Mouse (Mus musculus): ENCODE measurements around the gene Lrmda. TPM values are rescaled to one million over a fixed set of nuclear protein-coding genes. Genes with fewer than 3 reads are reported as not detected.

Lrmda gene
- total RNA-seq, 1 experiment from 2014 or later: 23.9 TPM

DNA sequence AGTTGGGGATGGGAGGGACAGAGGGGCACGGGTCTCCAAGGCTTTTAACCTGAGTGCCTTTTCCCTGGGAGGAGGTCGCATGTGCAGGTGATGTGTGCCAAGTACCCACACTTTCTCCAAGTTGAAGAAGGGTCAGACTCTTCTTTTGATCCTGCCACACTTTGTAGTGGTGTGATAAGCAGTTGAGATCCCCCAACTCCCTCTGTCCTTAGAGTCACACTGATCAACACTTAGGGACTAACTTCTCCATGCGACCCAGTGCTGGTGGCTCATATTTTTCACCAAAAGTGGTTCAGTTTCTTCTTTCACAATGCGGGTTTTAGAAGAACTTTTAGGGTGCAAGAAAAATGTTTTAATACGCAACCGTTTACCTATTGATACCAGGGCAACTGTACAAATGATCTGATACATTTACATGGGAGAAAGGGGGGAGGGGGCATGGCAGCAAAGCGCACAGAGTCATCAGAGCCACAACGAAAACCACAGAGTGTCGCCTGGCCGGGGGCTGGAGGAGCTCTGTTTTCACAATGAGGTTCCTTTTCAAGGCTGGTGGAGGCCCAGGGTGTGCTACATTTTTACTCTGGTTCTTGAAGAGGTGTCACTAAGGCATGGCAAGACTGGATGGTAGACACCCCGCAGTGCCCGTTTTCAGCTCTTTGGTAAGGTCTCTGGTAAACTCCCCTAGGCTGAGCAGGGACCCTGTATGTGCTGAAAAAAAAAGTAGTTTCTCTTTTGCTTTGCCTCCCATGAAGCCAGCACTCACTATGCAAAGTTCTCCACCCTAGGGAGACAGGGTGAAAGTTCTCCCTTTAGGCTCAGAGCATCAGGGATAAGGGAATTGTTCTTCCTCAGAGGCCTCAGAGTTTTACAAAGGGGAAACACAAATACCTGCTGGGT lies 685 bp downstream of the Lrmda start:
- ATAC-seq (replicated peaks in 1 of 2; ENCODE audit: insufficient read depth in 1 of 2, low FRiP score in 2 of 2, low TSS enrichment in 1 of 2, low read depth in 1 of 2, poor library complexity in 2 of 2, severe bottlenecking in 2 of 2): peak; percentile 59 to 60

DNA sequence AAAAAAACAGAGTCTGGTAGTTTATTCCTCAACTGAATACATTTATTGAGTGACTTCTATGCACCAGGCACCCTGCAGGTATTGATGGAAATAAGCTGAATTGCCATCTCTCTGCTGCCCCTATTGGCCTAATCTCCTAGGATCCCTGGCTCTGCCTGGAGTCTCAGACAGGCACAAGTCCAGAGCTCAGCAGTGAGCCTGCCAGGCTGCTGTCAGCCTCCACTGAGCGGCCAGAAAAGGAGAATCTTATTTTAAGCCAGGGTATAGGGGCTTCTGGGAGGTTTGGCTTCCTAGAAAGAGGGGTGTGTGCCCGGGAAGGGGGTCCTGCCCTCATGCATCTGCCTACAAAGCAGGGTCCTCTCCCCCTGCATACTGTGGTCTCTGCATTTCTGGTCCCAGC lies 1.4 kb downstream of the Lrmda start:
- peak; percentile 22; a peak in 1 of 4 replicates for ATAC-seq (replicated peaks in 1 of 2; ENCODE audit: insufficient read depth in 1 of 2, low FRiP score in 2 of 2, low TSS enrichment in 1 of 2, low read depth in 1 of 2, poor library complexity in 2 of 2, severe bottlenecking in 2 of 2)

GRCm38 (mm10) chr14:22023533-22023932 lies 4.0 kb downstream of the Lrmda start:
- no peak for ATAC-seq (replicated peaks in 1 of 2; ENCODE audit: insufficient read depth in 1 of 2, low FRiP score in 2 of 2, low TSS enrichment in 1 of 2, low read depth in 1 of 2, poor library complexity in 2 of 2, severe bottlenecking in 2 of 2)

DNA sequence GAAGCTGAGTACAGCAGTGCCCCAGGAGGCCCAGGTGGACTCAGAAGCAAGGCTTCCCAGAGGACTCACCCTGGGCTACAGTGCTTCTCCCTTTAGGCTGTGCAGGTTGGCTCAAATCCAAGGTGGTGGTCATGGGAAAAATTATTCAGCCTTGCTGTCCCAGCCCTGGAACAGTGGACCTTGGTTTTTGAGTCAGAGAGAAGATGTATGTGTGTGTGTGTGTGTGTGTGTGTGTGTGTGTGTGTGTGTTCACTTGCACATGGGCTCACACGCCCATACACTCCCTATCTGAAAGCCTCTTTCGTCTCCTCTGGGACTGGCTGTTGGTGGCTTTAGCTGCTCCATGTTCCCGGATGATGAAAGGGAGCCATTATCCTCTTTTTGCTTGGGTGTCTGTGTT lies 16.4 kb downstream of the Lrmda start:
- no peak for ATAC-seq (replicated peaks in 1 of 2; ENCODE audit: insufficient read depth in 1 of 2, low FRiP score in 2 of 2, low TSS enrichment in 1 of 2, low read depth in 1 of 2, poor library complexity in 2 of 2, severe bottlenecking in 2 of 2)

DNA sequence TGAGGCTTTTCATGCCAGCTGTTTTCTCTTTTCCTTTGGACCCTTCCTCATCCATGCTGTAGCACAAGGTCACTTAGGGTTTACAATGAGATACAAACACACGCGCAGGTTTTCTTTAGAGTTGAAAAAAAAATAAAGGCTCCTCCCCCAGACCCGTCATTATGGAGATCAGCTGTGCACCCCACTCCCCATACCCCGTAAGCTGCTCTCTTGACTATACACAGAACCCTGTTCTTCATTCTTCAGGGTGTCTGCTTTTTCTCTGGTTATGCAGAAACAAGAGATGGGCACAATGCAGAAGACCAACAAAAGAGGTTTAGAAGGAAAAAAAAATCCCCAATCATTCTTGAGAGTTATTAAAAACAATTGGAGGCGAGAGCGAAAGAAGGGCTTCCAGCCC lies 16.8 kb downstream of the Lrmda start:
- no peak for ATAC-seq (replicated peaks in 1 of 2; ENCODE audit: insufficient read depth in 1 of 2, low FRiP score in 2 of 2, low TSS enrichment in 1 of 2, low read depth in 1 of 2, poor library complexity in 2 of 2, severe bottlenecking in 2 of 2)

DNA sequence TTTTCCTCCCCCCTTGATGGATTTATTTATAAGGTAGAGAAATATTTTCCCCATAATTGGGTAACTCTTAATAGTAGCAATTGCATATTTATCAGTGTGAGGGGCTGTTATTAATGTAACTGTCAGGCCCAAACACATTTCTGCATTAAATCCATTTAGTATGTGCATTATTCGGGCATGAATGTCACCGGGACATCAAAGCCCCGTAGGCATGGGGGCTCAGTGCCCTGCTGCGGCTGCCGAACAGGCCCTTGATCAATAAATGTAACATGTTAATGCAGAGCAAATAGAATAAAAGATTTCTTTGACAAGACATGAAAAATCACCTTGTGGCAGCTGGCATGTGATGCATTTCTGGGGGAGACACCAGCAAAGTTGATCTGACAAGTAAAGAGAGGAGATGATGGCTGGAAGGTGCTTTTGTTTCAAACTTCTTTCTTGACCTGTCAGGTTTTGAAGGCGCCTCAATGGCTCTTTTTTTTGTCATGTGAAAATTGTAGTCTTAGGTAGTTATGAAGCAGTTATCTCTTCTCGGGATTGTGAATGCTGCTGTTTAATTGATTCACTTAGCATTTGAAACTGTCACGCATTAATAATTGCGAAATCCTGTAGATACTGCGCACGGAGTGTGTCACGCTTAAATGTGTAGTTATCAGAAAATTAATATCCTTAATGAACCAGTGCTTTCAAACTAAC lies 17.4 kb downstream of the Lrmda start:
- no peak for ATAC-seq (replicated peaks in 1 of 2; ENCODE audit: insufficient read depth in 1 of 2, low FRiP score in 2 of 2, low TSS enrichment in 1 of 2, low read depth in 1 of 2, poor library complexity in 2 of 2, severe bottlenecking in 2 of 2)

DNA sequence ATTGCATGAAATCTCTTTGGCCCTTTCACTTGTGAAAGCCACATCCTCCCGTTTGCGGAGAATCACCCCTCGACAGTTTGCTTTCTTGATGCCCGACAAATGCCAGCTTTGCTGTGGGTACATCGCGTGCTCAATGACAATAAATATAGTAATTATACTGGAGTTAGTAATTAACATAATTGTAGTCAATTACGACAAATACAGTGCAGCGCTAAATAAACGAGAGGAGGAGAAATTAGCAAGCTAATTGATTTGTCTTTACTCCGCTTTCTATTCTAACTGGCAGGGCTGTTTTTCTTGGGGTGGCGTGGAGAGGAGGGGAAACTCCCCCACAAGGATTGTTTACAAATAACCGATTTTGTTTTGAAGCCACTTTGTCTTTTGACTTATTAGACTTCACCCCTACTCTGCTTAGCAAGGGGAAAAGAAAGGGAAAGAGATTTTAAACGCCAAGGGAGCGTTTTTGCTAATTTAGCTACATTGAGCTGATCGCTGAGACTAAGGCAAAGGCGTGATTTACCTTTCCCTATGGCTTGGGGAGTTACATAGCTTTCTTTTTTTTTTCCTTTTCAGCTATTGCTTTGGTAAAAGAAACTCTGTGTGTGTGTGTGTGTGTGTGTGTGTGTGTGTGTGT lies 18.1 kb downstream of the Lrmda start:
- ATAC-seq (replicated peaks in 1 of 2; ENCODE audit: insufficient read depth in 1 of 2, low FRiP score in 2 of 2, low TSS enrichment in 1 of 2, low read depth in 1 of 2, poor library complexity in 2 of 2, severe bottlenecking in 2 of 2): no peak

DNA sequence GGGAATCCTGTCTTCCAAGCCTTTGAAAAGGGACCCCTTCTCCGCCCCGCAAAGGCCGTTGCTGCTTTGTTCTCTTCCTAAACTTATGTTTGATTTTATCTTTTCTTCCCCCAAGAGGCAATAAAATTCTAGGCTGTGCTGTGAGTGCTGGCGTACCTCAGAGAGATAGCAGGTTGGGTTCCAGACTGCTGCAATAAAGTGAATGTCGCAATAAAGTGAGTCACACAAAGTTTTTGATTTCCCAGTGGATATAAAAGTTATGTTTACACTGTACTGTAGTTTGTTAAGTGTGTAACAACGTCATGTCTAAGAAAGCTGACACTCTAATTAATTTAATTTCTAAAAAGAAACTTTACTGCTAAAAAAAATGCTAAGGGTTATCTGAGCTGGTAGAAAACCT lies 22.6 kb downstream of the Lrmda start:
- no peak for ATAC-seq (replicated peaks in 1 of 2; ENCODE audit: insufficient read depth in 1 of 2, low FRiP score in 2 of 2, low TSS enrichment in 1 of 2, low read depth in 1 of 2, poor library complexity in 2 of 2, severe bottlenecking in 2 of 2)

- no peak for ATAC-seq (replicated peaks in 1 of 2; ENCODE audit: insufficient read depth in 1 of 2, low FRiP score in 2 of 2, low TSS enrichment in 1 of 2, low read depth in 1 of 2, poor library complexity in 2 of 2, severe bottlenecking in 2 of 2)
Observed at GRCm38 (mm10) chr14:22043420-22043819, 23.9 kb downstream of the Lrmda start.

- ATAC-seq (replicated peaks in 1 of 2; ENCODE audit: insufficient read depth in 1 of 2, low FRiP score in 2 of 2, low TSS enrichment in 1 of 2, low read depth in 1 of 2, poor library complexity in 2 of 2, severe bottlenecking in 2 of 2): no peak
Observed at GRCm38 (mm10) chr14:22046262-22046856, 26.8 kb downstream of the Lrmda start.

GRCm38 (mm10) chr14:22048068-22048899 lies 28.8 kb downstream of the Lrmda start:
- ATAC-seq (replicated peaks in 1 of 2; ENCODE audit: insufficient read depth in 1 of 2, low FRiP score in 2 of 2, low TSS enrichment in 1 of 2, low read depth in 1 of 2, poor library complexity in 2 of 2, severe bottlenecking in 2 of 2): no peak

- ATAC-seq (replicated peaks in 1 of 2; ENCODE audit: insufficient read depth in 1 of 2, low FRiP score in 2 of 2, low TSS enrichment in 1 of 2, low read depth in 1 of 2, poor library complexity in 2 of 2, severe bottlenecking in 2 of 2): no peak
Observed at GRCm38 (mm10) chr14:22048900-22049199, 29.3 kb downstream of the Lrmda start.

GRCm38 (mm10) chr14:22049282-22049681 lies 29.8 kb downstream of the Lrmda start:
- ATAC-seq (replicated peaks in 1 of 2; ENCODE audit: insufficient read depth in 1 of 2, low FRiP score in 2 of 2, low TSS enrichment in 1 of 2, low read depth in 1 of 2, poor library complexity in 2 of 2, severe bottlenecking in 2 of 2): no peak

- ATAC-seq (replicated peaks in 1 of 2; ENCODE audit: insufficient read depth in 1 of 2, low FRiP score in 2 of 2, low TSS enrichment in 1 of 2, low read depth in 1 of 2, poor library complexity in 2 of 2, severe bottlenecking in 2 of 2): no peak
Observed at GRCm38 (mm10) chr14:22051941-22052664, 32.6 kb downstream of the Lrmda start.

DNA sequence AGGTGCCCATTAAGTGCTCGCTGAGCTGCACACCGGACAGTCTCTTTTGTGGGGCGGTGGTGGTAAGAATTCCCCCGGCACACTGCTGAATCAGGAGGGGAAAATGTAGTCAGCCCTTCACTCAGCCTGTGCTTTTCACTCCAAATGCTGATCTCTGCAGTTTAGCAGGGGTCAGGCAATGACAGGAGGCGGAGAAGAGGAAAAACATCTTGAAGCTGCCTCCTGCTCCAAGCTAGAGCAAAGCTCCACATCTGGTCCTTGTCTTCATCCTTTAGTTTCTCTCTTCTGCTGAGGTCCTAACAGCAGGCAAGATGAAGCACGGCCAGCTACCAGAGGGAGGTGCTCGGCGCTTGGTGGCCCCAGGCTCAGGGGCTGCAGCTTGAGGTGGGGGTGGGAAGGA lies 36.1 kb downstream of the Lrmda start:
- ATAC-seq (replicated peaks in 1 of 2; ENCODE audit: insufficient read depth in 1 of 2, low FRiP score in 2 of 2, low TSS enrichment in 1 of 2, low read depth in 1 of 2, poor library complexity in 2 of 2, severe bottlenecking in 2 of 2): no peak

GRCm38 (mm10) chr14:22056246-22056645 lies 36.7 kb downstream of the Lrmda start:
- ATAC-seq (replicated peaks in 1 of 2; ENCODE audit: insufficient read depth in 1 of 2, low FRiP score in 2 of 2, low TSS enrichment in 1 of 2, low read depth in 1 of 2, poor library complexity in 2 of 2, severe bottlenecking in 2 of 2): no peak

DNA sequence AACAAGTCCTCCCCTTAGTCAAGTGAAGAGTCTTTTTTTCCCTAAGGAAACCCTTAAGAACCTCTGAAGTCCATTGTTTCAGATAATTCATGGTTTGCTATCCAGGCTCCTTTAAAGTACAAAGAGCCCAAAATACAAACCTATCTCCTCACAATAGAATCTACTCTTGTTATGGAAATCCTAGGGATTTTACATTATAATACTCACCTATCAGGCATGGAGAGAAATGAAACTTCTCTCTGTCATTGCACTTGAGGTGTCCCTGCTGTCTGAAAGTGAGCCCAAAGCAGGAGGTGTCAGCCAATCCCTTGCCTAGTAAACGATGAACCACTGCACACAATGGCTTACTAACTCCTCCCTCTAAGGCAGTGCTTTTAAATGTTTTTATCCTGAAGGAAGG lies 39.2 kb downstream of the Lrmda start:
- ATAC-seq (replicated peaks in 1 of 2; ENCODE audit: insufficient read depth in 1 of 2, low FRiP score in 2 of 2, low TSS enrichment in 1 of 2, low read depth in 1 of 2, poor library complexity in 2 of 2, severe bottlenecking in 2 of 2): no peak
